Mouse (Mus musculus) midbrain, embryonic 10.5 days (tissue): ENCODE data around the gene Ddx27. TPM values are rescaled to one million over a fixed set of nuclear protein-coding genes. Genes with fewer than 3 reads are reported as not detected.

ENCODE experiments used
- DNase-seq: peaks from one replicate; pipeline ENCODE4 v3.0.0-alpha.2; 2017; ENCODE audit warnings: low spot score
- H3K27ac ChIP-seq: fragments of 300-500 bp; sonication (generic); replicated peaks from 2 replicates; pipeline ENCODE4 v1.5.1; 2016; ENCODE audit warnings: mild to moderate bottlenecking
- H3K27me3 ChIP-seq: fragments of 300-500 bp; sonication (generic); 2 replicates; pipeline ENCODE4 v1.6.1; 2016; ENCODE audit warnings: low read depth, mild to moderate bottlenecking; ENCODE audit not compliant: poor library complexity, severe bottlenecking
- H3K36me3 ChIP-seq: fragments of 300-500 bp; sonication (generic); 2 replicates; pipeline ENCODE4 v1.6.1; 2016; ENCODE audit warnings: mild to moderate bottlenecking, moderate library complexity
- H3K4me1 ChIP-seq: fragments of 300-500 bp; sonication (generic); 2 replicates; pipeline ENCODE4 v1.6.1; 2016
- H3K4me3 ChIP-seq: fragments of 300-500 bp; sonication (generic); 2 replicates; pipeline ENCODE4 v1.5.1; 2016; ENCODE audit warnings: mild to moderate bottlenecking, moderate library complexity
- H3K9me3 ChIP-seq: fragments of 300-500 bp; sonication (generic); replicated peaks from 2 replicates; pipeline ENCODE4 v1.6.1; 2016; ENCODE audit warnings: mild to moderate bottlenecking
- WGBS: fragments of 180-500 bp; shearing (Covaris S2); methylation state at CpG from one replicate; pipeline ENCODE4 v1.1.7; 2016; 5-methylcytosine and 5-hydroxymethylcytosine counted together
- polyA plus RNA-seq: library from polyadenylated mRNA; unstranded; fragments of >200 nt; fragmentation: Nextera tagmentation; extraction: Ambion mirVana; gene quantifications from 2 replicates; pipeline ENCODE4 v1.2.1, GENCODE M21; 2016

Gene Ddx27
- polyA plus RNA-seq: 63.9 and 69.3 TPM in 2 replicates

DNA sequence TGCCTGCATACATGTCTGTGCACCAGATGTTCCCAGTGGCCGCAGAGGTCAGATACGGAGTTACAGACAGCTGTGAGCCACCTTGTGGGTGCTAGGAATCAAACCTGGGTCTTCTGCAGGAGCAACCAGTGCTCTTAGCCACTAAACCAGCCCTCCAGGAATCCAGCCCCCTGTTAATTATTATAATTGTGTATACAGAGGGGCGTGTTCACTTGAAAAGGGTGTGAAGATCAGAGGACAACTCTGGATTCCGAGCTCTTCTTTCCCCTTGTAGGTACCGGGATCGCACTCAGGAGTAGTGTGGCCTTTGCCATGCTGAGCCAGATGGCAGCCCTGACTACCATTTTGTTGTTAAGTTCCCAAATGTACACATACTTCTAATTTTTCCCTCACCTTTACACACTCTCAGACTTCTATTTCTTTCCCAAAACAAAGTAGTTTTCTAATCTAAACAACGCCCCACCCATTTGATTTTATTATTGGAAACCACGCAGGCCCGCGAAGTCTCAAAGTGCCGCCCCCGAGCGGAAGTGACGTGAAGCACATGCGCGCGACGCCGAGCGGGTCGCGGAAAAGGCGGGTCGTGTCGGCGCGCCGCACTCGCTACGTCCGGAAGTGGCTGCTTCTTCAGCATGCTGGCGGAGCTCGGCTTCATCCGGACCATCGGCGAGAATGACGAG is at the start of gene Ddx27:
TSS of gene Ddx27 (plus strand) at position 492 of the 680 bp plus-strand sequence.
- Histone ChIP-seq H3K9me3 (no peaks in the 10 kb centered on the region), H3K4me3 (peak within 1 kb of the TSS; percentile 87), H3K4me1 (peaks cover 24% of the 10 kb centered on the region), H3K27me3 (no peaks in the 10 kb centered on the region), H3K27ac (peak within 1 kb of the TSS; percentile 84), H3K36me3 (peaks cover 30% of the 10 kb centered on the region)
- WGBS: 3% methylated on average over 37 of the region's 37 CpGs
- DNase-seq: peak; percentile 92

DNA sequence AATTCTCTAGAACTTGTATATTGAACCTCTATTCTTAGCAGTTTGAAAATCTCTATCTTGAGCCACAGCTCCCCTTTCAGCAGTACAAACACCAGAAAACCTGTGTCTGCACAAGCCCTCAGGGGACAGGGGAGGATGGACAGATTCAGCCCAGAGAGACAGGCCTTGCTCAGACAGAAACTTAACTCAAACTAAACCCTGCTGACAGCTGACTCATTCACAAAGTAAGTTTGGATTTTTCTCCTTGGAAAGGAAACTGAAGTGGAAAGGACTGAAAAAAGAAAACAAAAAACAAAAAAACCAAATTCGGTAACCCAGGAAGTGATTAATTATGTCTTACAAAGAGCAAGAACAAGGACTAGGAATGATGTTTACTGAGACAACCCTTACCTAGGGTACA is 41.8 kb upstream of the Ddx27 start:
- Histone ChIP-seq H3K4me1 (peaks cover 4% of the 10 kb centered on the region; the same call in 1 of the 2 replicates), H3K4me3 (no peak overlapping the region), H3K27ac (no peak overlapping the region), H3K27me3 (no peaks in the 10 kb centered on the region), H3K9me3 (no peaks in the 10 kb centered on the region), H3K36me3 (no peaks in the 10 kb centered on the region)
- DNase-seq: no peak
- WGBS: 84% methylated on average over 1 of the region's 1 CpGs

DNA sequence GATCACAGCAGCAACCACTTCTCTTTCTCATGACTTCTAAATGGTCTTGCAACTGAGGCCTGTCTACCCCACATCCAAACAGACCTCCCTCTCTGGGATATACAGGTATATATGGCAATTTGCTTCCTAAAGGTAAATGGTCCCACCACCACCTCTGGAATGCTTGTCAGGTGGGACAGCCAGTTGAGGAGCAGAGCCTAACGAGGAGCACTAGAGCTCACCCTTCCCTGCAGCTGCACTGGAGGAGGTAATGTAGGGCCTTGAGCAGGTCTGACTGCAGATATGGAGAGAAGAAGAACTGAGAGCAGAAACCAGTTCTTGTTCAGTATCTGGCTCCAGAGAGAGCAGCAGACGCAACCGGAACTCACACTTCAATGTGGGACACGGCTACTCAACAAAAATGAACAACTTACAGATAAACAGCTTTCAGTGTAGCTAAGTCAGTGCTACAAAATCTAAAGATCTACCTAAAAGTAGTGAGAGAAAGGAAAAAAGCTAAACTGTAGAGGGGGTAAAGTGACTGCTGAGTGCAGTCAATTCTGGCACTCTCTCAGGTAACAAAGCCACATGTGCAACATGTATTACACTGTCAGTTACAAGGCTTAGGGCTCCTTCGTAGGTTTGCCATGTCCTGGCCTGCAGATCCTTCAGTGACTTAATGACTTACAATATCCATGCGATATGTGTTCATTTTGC is 40.7 kb upstream of the Ddx27 start:
- WGBS: 90% methylated on average over 6 of the region's 6 CpGs
- H3K27ac ChIP-seq: no peak overlapping the region

DNA sequence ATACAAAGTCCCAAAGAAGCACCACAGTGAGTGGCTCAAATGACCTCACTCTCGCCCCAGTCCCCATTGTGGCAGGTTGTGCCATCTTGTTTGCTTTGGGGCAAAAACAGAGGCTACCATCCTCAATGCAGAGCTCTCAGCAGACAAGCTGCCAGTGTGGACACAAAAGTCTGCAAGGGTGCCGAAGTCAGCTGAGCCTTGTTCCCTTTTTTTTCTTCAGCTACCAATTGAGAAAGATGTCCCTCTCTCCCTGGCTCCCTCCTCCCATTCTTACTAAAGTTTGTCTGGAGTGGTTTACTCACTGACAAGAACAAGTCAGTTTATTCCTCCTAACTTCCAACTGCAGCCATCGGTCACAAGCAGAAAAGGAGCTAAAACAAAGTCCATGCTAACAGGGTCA is 38.6 kb upstream of the Ddx27 start:
- Histone ChIP-seq H3K27ac (no peak overlapping the region), H3K4me1 (peaks cover 4% of the 10 kb centered on the region; the same call in 1 of the 2 replicates), H3K4me3 (no peak overlapping the region), H3K36me3 (no peaks in the 10 kb centered on the region), H3K27me3 (no peaks in the 10 kb centered on the region), H3K9me3 (no peaks in the 10 kb centered on the region)
- 87% methylated on average over 3 of the region's 3 CpGs for WGBS
- DNase-seq: no peak

More for the DNA sequence above, 40.7 kb upstream of the Ddx27 start:
- Histone ChIP-seq H3K9me3 (no peaks in the 10 kb centered on the region), H3K4me1 (peaks cover 4% of the 10 kb centered on the region; the same call in 1 of the 2 replicates), H3K27me3 (no peaks in the 10 kb centered on the region), H3K36me3 (no peaks in the 10 kb centered on the region), H3K4me3 (no peak overlapping the region)
- no peak for DNase-seq

DNA sequence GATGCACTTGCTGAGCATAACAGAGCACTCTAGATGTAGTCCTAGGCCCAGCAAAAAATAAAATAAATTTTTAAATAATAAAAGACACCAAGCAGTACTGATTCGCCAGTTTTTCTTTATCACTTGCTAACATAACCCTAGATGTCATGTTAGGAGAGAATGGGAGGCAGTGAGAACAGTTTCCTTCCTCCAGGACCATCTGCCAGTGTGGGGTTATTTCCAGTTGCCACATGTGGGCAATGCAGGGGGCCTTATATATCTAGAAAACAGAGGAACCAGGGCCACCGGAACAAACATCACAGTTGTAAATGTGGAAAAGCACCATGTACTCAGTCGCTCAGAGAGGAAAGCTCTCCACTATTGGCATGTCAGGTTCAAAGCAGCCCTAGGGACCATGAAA is 37.5 kb upstream of the Ddx27 start:
- H3K27ac ChIP-seq: no peak overlapping the region
- 86% methylated on average over 3 of the region's 3 CpGs for WGBS
- H3K36me3 ChIP-seq: 0 out of 2 replicates have a peak, but pooled peaks cover 5% of the 10 kb centered on the region
- no peaks in the 10 kb centered on the region for H3K9me3 ChIP-seq
- H3K4me3 ChIP-seq: no peak overlapping the region
- H3K27me3 ChIP-seq: no peaks in the 10 kb centered on the region
- H3K4me1 ChIP-seq: peaks cover 4% of the 10 kb centered on the region; the same call in 1 of the 2 replicates
- no peak for DNase-seq

DNA sequence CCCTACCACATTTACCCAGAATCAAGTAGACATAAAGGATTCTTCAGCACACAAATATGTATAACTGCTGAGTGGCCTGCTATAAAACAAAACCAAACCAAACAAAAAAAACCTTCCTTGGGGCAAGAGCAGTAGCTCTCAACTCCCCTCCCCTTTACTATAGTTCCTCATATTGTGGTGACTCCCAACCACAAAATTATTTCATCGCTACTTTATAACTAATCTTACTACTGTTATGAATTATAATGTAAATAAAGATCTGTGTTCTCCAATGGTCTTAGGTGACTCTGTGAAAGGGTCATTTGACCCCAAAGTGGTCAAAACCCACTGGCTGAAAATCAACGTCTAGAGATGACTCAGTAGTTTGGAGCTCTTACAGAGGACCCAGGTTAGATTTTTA is 34.8 kb upstream of the Ddx27 start:
- peaks cover 23% of the 10 kb centered on the region for H3K36me3 ChIP-seq
- WGBS: 91% methylated on average over 2 of the region's 2 CpGs
- peaks cover 4% of the 10 kb centered on the region; the same call in 1 of the 2 replicates for H3K4me1 ChIP-seq
- no peak for DNase-seq
- H3K9me3 ChIP-seq: no peaks in the 10 kb centered on the region; the same call in 1 of the 2 replicates
- no peaks in the 10 kb centered on the region for H3K27me3 ChIP-seq
- no peak overlapping the region for H3K4me3 ChIP-seq
- H3K27ac ChIP-seq: no peak overlapping the region

DNA sequence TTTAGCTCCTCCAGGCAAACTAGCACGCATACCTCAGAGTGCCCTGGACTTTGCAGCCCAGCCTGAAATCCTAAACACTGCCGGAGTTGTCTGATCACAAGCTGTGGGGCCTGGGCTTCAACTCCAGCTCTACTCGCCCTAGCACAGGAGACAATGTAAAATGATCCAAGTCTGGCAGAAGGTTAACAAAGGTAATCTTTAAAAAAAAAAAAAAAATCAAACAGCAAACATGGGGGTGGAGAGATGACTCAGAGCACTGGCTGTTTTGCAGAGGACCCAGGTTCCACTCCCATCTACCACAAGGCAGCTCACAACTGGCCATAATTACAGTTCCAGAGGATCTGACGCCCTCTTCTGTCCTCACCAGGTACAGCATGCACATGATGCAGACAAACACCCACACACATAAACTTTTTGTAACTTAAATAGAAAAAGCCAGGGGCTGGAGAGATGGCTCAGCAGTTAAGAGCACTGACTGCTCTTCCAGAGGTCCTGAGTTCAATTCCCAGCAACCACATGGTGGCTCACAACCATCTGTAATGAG is 31.6 kb upstream of the Ddx27 start:
- Histone ChIP-seq H3K27me3 (no peaks in the 10 kb centered on the region), H3K27ac (no peak overlapping the region), H3K4me3 (no peak overlapping the region), H3K36me3 (peaks cover 23% of the 10 kb centered on the region), H3K4me1 (no peaks in the 10 kb centered on the region), H3K9me3 (no peaks in the 10 kb centered on the region; the same call in 1 of the 2 replicates)
- DNase-seq: no peak
- WGBS: 88% methylated on average over 4 of the region's 4 CpGs

DNA sequence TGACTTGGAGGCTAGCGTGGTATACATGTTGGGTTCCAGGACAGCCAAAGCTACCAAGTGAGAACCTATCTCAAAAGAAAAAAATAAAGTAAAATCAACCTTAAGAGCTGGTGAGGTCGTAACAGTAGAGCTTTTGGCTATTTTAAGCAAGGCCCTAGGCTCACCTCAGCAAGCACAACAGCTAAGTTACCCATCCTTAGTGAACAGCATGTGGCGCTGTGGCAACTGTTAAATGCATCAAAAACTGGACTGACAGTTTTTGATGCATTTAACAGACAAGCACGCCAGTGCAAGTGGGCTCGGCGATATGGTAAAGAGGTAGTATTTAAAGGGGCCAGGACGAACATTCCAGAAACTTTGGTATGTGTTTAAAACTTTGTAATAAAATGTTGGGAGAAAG is 24.1 kb upstream of the Ddx27 start:
- WGBS: 92% methylated on average over 7 of the region's 7 CpGs

DNA sequence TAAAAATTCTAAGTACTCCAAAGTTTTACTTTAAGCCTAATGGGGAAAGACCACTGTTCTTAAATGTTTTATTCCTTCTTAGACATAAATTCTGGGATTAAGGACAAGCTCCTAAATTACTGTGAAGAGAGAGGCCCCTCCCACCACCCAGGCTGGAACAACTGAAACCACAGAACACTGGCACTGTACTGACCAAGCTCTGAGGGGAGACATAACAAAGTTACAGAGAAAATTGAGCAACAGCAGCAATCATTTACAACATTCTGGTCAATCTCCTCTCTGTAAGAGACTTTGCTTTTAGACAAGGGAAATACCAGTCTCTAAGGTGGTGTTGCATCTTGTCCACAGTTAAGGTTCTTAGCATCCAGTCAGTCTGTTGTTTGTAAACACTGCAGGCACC is 23.0 kb upstream of the Ddx27 start:
- Histone ChIP-seq H3K4me3 (no peak overlapping the region), H3K9me3 (no peaks in the 10 kb centered on the region), H3K27ac (no peak overlapping the region), H3K4me1 (peaks cover 42% of the 10 kb centered on the region), H3K27me3 (no peaks in the 10 kb centered on the region), H3K36me3 (peaks cover 15% of the 10 kb centered on the region; the same call in 1 of the 2 replicates)
- DNase-seq: no peak

More for the DNA sequence above, 24.1 kb upstream of the Ddx27 start:
- H3K4me1 ChIP-seq: peaks cover 36% of the 10 kb centered on the region
- no peak overlapping the region for H3K27ac ChIP-seq
- H3K27me3 ChIP-seq: no peaks in the 10 kb centered on the region
- no peaks in the 10 kb centered on the region for H3K9me3 ChIP-seq
- DNase-seq: no peak
- no peak overlapping the region for H3K4me3 ChIP-seq
- peaks cover 15% of the 10 kb centered on the region; the same call in 1 of the 2 replicates for H3K36me3 ChIP-seq

DNA sequence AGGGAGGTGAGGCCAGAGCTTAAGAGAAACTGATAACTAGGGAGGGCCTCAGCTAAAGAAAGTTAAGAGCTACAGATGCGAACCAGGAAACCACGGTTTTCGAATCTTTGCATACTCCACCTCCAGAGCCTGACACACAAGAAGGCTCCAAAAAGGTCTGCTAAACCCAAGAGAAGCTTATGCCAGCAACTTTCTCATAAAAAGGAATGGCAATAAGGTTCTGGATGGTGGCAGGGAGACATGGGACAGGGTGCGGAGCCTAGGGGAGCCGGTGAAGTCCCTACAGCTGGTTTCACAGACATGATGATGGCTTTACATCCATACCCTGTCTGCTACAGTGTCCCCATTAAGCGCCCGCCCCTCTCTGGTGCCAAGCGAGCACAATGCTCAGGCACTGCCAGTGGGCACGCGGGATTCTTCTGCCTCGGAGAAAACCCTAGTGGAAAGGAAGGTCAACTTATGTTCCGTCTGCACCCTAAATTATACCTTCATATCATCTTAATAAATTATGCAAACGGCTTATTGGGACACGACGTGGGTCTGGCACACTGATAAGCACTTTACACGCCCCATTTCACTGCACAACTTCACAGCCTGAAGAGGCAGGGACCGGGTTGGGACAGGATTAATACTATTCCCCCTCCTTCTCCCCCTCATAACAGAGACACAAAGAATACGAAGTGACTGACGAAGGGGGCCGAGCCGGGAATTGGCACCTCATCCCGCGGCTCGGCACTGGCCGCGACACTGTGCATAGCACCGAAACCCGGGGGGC is 19.8 kb upstream of the Ddx27 start:
- 9% methylated on average over 28 of the region's 28 CpGs for WGBS
- H3K4me1 ChIP-seq: peaks cover 42% of the 10 kb centered on the region
- peak overlapping the region; percentile 97 for H3K27ac ChIP-seq
- no peaks in the 10 kb centered on the region for H3K27me3 ChIP-seq
- DNase-seq: peak; percentile 17
- no peaks in the 10 kb centered on the region for H3K9me3 ChIP-seq
- H3K36me3 ChIP-seq: peaks cover 6% of the 10 kb centered on the region; the same call in 1 of the 2 replicates
- H3K4me3 ChIP-seq: peak overlapping the region; percentile 98

DNA sequence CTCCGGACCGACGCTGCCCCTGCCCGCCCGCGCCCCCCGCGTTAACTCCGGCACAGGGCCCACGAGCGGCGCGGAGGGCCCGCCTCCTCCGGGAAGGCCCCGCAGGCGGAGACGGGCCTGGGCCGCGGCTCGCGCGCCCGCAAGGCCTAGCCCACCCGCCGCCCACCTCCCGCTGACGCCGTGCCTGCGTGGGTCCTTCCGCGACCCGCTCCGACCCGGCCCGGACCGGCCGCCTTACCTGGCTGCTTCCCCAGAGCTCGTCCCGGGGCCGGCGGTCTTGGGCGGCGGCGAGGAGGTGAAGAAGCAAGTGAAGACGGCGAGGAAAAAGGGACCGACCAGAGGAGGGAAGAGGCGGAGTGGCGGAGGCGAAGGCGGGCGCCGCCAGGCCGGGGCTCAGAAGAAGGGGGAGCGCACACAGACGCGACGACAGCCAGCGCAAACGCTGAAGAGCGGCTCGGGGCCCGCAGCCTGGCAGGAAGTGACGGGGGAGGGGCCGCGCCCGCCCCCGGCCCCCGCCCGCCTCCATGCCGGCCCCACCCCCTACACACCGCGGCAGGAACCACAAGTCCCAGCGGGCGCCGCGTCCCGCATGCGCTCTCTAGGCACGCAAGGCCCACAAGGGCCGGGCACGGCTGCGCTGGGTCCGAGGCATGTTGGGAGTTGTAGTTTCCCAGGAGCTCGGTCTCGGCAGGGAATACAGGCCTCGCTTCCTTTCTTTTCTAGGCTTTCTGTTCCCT is 19.0 kb upstream of the Ddx27 start, which contains the start of gene Stau1:
TSS of gene Stau1 (minus strand) at position 504 of the 737 bp plus-strand sequence.
- Histone ChIP-seq H3K27me3 (no peaks in the 10 kb centered on the region), H3K36me3 (no peaks in the 10 kb centered on the region), H3K4me3 (peak within 1 kb of the TSS; percentile 98), H3K27ac (peak within 1 kb of the TSS; percentile 97), H3K9me3 (no peaks in the 10 kb centered on the region), H3K4me1 (peaks cover 42% of the 10 kb centered on the region)
- peak; percentile 96 for DNase-seq
- WGBS: under 1% methylated on average over 88 of the region's 88 CpGs

DNA sequence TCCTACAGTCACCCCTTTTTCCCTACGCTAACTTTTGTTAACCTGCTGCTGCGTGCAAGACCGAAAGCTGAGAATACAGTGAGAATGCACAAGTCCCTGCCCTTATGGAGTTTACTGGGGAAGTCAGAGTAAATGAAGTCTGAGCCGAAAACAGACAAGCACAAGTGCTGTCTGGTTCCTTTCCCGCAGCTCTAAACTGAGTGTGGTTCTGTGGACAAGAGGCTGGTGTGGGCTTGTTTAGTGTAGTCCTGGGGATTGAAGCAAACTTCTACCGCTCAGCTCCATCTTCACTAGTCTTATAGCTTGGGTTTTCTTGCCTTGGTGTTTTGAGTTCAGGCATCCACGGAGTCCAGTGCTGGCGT is 18.5 kb upstream of the Ddx27 start:
- Histone ChIP-seq H3K9me3 (no peaks in the 10 kb centered on the region), H3K4me3 (peak overlapping the region; percentile 98), H3K36me3 (no peaks in the 10 kb centered on the region), H3K4me1 (peaks cover 42% of the 10 kb centered on the region), H3K27ac (peak overlapping the region; percentile 97), H3K27me3 (no peaks in the 10 kb centered on the region)
- 44% methylated on average over 8 of the region's 8 CpGs for WGBS
- DNase-seq: no peak
